Mouse (Mus musculus) cerebellum, adult 11 months (tissue): Measurements from ENCODE around the gene Tpmt.

Experiments used
- DNase-seq: peaks from one replicate; pipeline ENCODE4 v3.0.0; 2022

Tpmt gene

DNA sequence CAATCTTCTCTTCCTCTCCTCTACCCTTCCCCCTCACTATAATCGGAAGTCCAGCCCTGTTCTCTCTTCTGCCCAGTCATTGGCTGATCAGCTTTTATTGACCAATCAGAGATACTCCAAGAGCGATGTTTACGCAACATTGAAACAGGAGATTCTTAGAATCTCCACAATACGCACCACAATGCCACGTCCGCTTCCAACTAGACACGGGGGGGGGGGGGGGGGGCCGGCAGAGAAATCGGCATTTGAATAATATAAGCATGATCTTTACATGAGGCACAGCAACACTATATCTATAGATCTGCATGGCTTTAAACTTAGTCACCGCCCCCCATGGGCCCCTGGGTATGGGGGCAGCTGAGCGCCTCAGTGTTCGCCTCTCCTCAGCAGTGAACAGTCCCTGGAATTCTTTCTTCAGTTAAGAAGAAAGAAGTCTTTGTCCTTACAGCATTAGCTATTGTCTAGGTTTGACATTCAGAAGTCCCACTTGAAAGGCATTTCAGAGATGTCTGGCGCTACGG, 69.4 kb downstream of the Tpmt start:
- DNase-seq = no peak
